Mouse (Mus musculus) right cerebral cortex, postnatal 14 days (tissue): ENCODE results near the gene Nwd1.

Source experiments
- DNase-seq: peaks from one replicate; pipeline ENCODE4 v3.0.0; 2022

Gene Nwd1

DNA sequence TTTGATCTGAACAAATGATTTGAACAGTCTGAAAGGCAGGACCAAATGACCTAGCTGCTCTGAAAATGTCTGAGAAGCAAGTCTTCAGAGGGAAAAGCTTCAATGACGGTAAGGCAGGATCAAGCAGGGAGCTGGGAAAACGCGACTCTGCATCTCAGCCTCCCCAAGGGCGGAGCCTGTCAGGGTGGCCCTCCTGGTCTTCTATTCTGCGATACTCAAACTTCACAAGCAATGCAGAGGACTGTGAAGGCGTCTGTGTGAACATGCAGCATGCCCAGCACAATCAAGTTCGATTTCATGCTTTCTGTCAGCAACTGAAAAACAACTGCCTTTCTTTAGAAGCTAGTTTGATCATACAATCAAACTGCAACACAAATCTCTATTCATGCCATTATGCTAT lies 120.3 kb downstream of the Nwd1 start:
- DNase-seq = no peak
